Mouse (Mus musculus) embryonic facial prominence, embryonic 10.5 days (tissue): ENCODE results near the gene Dgkz. TPM values are rescaled to one million over a fixed set of nuclear protein-coding genes. Genes with fewer than 3 reads are reported as not detected.
A peak's percentile ranks its signal among the peaks of the same experiment; 100 is the strongest.

Experiments
- DNase-seq: peaks from one replicate; pipeline ENCODE4 v3.0.0-alpha.2; 2017; ENCODE audit warnings: low spot score
- H3K27ac ChIP-seq: fragments of 300-500 bp; sonication (generic); replicated peaks from 2 replicates; pipeline ENCODE4 v1.5.1; 2016; ENCODE audit warnings: mild to moderate bottlenecking
- H3K27me3 ChIP-seq: fragments of 300-500 bp; sonication (generic); replicated peaks from 2 replicates; pipeline ENCODE4 v1.6.1; 2016; ENCODE audit warnings: low read depth, mild to moderate bottlenecking; ENCODE audit not compliant: poor library complexity, severe bottlenecking
- H3K36me3 ChIP-seq: fragments of 300-500 bp; sonication (generic); replicated peaks from 2 replicates; pipeline ENCODE4 v1.6.1; 2016; ENCODE audit warnings: mild to moderate bottlenecking, moderate library complexity
- H3K4me1 ChIP-seq: fragments of 300-500 bp; sonication (generic); 2 replicates; pipeline ENCODE4 v1.6.1; 2016
- H3K4me3 ChIP-seq: fragments of 300-500 bp; sonication (generic); 2 replicates; pipeline ENCODE4 v1.5.1; 2016; ENCODE audit warnings: mild to moderate bottlenecking, moderate library complexity
- H3K9me3 ChIP-seq: fragments of 300-500 bp; sonication (generic); 2 replicates; pipeline ENCODE4 v1.6.1; 2016; ENCODE audit warnings: mild to moderate bottlenecking
- WGBS: fragments of 180-500 bp; shearing (Covaris S2); methylation state at CpG from one replicate; pipeline ENCODE4 v1.1.7; 2016; 5-methylcytosine and 5-hydroxymethylcytosine counted together
- polyA plus RNA-seq: library from polyadenylated mRNA; unstranded; fragments of >200 nt; fragmentation: Nextera tagmentation; extraction: Ambion mirVana; gene quantifications from 2 replicates; pipeline ENCODE4 v1.2.1, GENCODE M21; 2016

The Dgkz gene
- polyA plus RNA-seq, 1 experiment from 2014 or later: 42.1 TPM

GRCm38 (mm10) chr2:92008623-92009404, 33.1 kb upstream of the Dgkz start:
- Histone ChIP-seq H3K27ac (peak overlapping the region; percentile 88), H3K27me3 (peaks cover 36% of the 10 kb centered on the region), H3K4me1 (peaks cover 50% of the 10 kb centered on the region), H3K36me3 (no peaks in the 10 kb centered on the region), H3K9me3 (no peaks in the 10 kb centered on the region), H3K4me3 (peak overlapping the region; percentile 64)
- 2% methylated on average over 20 of the region's 20 CpGs for WGBS
- no peak for DNase-seq

GRCm38 (mm10) chr2:92007933-92008622, 32.4 kb upstream of the Dgkz start:
- Histone ChIP-seq H3K27me3 (peaks cover 36% of the 10 kb centered on the region), H3K27ac (peak overlapping the region; percentile 88), H3K36me3 (no peaks in the 10 kb centered on the region), H3K4me3 (peak overlapping the region; percentile 64), H3K9me3 (no peaks in the 10 kb centered on the region), H3K4me1 (peaks cover 43% of the 10 kb centered on the region)
- peak; percentile 98 for DNase-seq
- WGBS: under 1% methylated on average over 34 of the region's 34 CpGs

DNA sequence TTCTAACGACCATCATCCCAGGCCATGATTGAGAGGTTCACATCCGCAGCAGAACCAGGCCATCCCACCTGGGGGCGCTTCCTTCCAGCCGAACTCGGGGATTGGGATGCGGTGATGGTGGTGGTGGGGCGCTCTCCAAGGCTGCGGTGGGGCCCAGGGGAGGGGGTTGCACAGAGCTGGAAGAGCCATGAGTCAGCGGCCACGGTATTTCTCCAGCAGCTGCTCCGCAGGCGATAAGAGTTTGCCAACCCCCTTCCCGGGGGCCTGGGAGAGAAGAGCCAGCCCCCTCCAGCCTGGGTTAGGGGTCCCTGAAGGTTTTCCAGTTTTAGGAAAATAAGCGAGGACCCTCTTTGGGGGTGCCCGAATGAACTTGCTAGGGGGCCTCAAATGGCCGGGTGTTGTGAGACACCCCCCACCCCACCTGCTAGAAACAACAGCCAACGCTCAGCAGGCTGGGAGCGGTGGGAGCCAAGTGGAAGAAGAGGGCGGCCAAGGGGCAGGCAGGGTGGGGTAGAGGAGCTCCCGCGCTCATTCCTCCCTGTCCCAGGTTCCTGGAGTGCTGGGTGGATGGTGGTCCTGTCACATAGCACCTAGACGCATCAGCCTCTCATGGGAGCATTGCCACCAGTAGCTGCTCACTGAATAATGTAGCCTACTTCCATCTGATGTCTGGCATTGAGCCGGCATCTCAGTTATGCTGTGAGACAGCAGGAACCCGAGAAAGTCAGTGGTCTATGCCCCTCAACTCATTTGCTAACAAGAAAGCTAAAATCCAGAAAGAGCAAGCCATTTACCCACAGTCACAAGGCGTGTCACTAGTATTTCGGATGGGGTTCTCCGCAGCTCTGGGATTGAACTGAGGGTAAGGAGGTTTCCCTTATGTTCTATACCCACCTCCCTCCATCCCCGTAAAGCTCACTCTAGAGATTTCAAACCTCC, 31.6 kb upstream of the Dgkz start:
- Histone ChIP-seq H3K27ac (peak overlapping the region; percentile 88), H3K4me3 (peak overlapping the region; percentile 64), H3K36me3 (no peaks in the 10 kb centered on the region), H3K9me3 (no peaks in the 10 kb centered on the region), H3K4me1 (peaks cover 35% of the 10 kb centered on the region), H3K27me3 (peaks cover 42% of the 10 kb centered on the region)
- 1% methylated on average over 28 of the region's 28 CpGs for WGBS
- DNase-seq: peak; percentile 78

DNA sequence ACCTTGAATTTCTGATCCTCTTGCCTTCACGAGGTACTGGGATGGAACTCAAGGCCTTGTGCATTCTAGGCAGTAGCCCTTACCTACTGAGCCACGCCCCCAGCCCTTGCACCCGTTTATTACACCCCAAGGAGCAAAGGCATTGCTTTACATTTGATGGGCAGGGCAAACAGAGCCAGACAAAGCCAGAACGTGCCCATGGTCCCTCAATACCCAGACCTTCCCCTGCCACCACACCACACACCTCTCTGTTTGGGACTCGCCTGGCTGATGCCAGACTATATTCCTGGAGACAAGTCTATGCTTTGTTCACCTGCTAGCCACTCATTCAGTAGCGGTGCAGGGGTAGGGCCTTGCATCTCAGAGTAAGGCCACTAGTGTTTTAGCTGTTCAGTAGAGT, 30.8 kb upstream of the Dgkz start:
- peak overlapping the region; percentile 64 for H3K4me3 ChIP-seq

GRCm38 (mm10) chr2:92004617-92005016, 29.0 kb upstream of the Dgkz start:
- no peaks in the 10 kb centered on the region for H3K9me3 ChIP-seq
- WGBS: 70% methylated on average over 7 of the region's 7 CpGs

More for the DNA sequence above, 30.8 kb upstream of the Dgkz start:
- H3K4me1 ChIP-seq: peaks cover 31% of the 10 kb centered on the region
- H3K27me3 ChIP-seq: peaks cover 47% of the 10 kb centered on the region
- H3K9me3 ChIP-seq: no peaks in the 10 kb centered on the region
- 0 out of 2 replicates have a peak overlapping the region, but pooled peaks have one; percentile 88 for H3K27ac ChIP-seq
- WGBS: 56% methylated on average over 6 of the region's 6 CpGs
- H3K36me3 ChIP-seq: no peaks in the 10 kb centered on the region
- DNase-seq: no peak

DNA sequence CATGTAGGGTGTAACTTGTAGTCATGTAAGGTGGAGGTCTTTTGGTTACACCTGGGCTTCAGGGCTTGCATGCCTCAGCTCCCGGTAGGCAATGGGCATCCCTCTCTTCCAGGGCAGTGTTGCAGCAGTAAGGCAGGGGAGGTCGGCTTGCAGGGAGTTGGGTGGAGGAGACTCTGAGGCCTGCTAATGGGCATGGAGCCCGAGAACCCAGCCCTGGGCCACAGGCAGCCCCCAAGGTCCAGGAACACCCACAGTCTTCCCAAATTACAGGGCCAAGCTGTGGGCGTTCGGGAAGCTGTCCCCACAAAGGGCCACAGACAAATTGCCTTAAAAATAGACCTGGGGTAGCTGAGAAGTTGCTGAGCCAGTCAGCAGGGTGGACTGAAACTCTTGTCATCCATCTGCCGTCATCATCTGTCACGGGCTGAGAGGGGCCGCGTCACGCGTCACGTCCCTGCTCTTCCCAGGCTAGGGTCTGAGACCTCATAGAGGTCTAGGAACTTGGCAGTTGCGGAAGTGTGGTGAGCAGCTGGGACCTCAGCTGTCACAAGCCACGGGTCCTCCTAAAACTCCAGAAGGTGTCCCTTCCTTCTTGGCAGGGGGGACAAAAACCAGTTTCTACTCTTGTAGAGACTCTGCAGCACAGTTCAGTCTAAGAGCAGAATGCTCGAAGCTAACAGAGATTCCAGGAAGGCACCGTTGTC, 22.4 kb upstream of the Dgkz start:
- Histone ChIP-seq H3K4me3 (no peak overlapping the region), H3K36me3 (no peaks in the 10 kb centered on the region), H3K27me3 (peaks cover 22% of the 10 kb centered on the region), H3K27ac (no peak overlapping the region), H3K4me1 (peaks cover 12% of the 10 kb centered on the region), H3K9me3 (no peaks in the 10 kb centered on the region)
- WGBS: 86% methylated on average over 16 of the region's 16 CpGs
- no peak for DNase-seq

More at GRCm38 (mm10) chr2:92004617-92005016, 29.0 kb upstream of the Dgkz start:
- no peak for DNase-seq
- no peaks in the 10 kb centered on the region for H3K36me3 ChIP-seq
- no peak overlapping the region for H3K4me3 ChIP-seq
- H3K4me1 ChIP-seq: peaks cover 31% of the 10 kb centered on the region
- H3K27me3 ChIP-seq: peaks cover 41% of the 10 kb centered on the region
- no peak overlapping the region for H3K27ac ChIP-seq

DNA sequence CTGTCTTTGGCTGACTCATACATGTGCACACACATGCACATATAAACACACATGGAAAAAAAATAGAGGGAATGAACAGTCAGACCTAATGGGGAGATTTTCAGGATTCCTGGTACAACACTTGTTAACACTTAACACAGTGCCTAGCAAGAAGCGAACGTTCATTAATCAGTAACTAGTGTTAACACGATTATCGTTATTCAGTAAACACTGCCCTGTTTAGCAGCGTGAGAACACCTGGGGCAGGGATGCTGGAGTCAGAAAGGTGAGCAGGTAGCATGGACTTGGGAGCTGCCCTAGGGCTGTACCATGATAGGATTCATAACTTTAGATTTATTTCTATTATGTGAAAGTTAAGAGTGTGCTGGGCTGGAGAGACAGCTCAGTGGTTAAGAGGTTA, 20.3 kb upstream of the Dgkz start:
- Histone ChIP-seq H3K36me3 (no peaks in the 10 kb centered on the region), H3K27ac (no peak overlapping the region), H3K4me1 (peaks cover 12% of the 10 kb centered on the region), H3K27me3 (peaks cover 9% of the 10 kb centered on the region; the same call in 1 of the 2 replicates), H3K4me3 (no peak overlapping the region), H3K9me3 (no peaks in the 10 kb centered on the region)
- WGBS: 92% methylated on average over 5 of the region's 5 CpGs
- DNase-seq: no peak

GRCm38 (mm10) chr2:91993409-91993808, 17.7 kb upstream of the Dgkz start:
- no peak for DNase-seq
- no peak overlapping the region for H3K27ac ChIP-seq
- 75% methylated on average over 3 of the region's 3 CpGs for WGBS
- peaks cover 14% of the 10 kb centered on the region for H3K27me3 ChIP-seq
- H3K9me3 ChIP-seq: no peaks in the 10 kb centered on the region
- H3K36me3 ChIP-seq: no peaks in the 10 kb centered on the region
- no peak overlapping the region for H3K4me3 ChIP-seq
- peaks cover 12% of the 10 kb centered on the region for H3K4me1 ChIP-seq

- DNase-seq: no peak
- Histone ChIP-seq H3K27ac (no peak overlapping the region), H3K4me1 (peaks cover 36% of the 10 kb centered on the region), H3K36me3 (no peaks in the 10 kb centered on the region), H3K9me3 (no peaks in the 10 kb centered on the region), H3K27me3 (peaks cover 15% of the 10 kb centered on the region; the same call in 1 of the 2 replicates), H3K4me3 (no peak overlapping the region)
These were observed 14.1 kb upstream of the Dgkz start for GRCm38 (mm10) chr2:91989750-91990149.

- Histone ChIP-seq H3K4me3 (no peak overlapping the region), H3K27me3 (peaks cover 15% of the 10 kb centered on the region; the same call in 1 of the 2 replicates), H3K36me3 (no peaks in the 10 kb centered on the region), H3K27ac (no peak overlapping the region), H3K4me1 (peaks cover 44% of the 10 kb centered on the region), H3K9me3 (no peaks in the 10 kb centered on the region)
- DNase-seq: peak; percentile 86
- 3% methylated on average over 3 of the region's 3 CpGs for WGBS
These were observed 11.9 kb upstream of the Dgkz start for GRCm38 (mm10) chr2:91987542-91987941.

GRCm38 (mm10) chr2:91986071-91986470, 10.4 kb upstream of the Dgkz start:
- H3K4me1 ChIP-seq: peaks cover 47% of the 10 kb centered on the region
- 4% methylated on average over 5 of the region's 5 CpGs for WGBS
- H3K36me3 ChIP-seq: no peaks in the 10 kb centered on the region
- peak; percentile 46 for DNase-seq
- H3K27ac ChIP-seq: peak overlapping the region; percentile 3; the same call in 1 of the 2 replicates
- peaks cover 15% of the 10 kb centered on the region; the same call in 1 of the 2 replicates for H3K27me3 ChIP-seq
- no peak overlapping the region for H3K4me3 ChIP-seq
- no peaks in the 10 kb centered on the region for H3K9me3 ChIP-seq
